Mouse (Mus musculus) liver, embryonic 14.5 days (tissue): ENCODE measurements around the gene Ostn. TPM values are rescaled to one million over a fixed set of nuclear protein-coding genes. Genes with fewer than 3 reads are reported as not detected.

Experiments
- ATAC-seq: fragments of 200-750 bp; cut with Nextera tagmentation; 2 replicates; pipeline ENCODE4 v1.8.0; 2017; ENCODE audit warnings: moderate number of reproducible peaks, mild to moderate bottlenecking, moderate library complexity; ENCODE audit not compliant: insufficient read depth
- DNase-seq, 3 experiments: peaks; one replicate each; pipeline ENCODE4 v3.0.0-alpha.2; 2012 to 2013; ENCODE audit warnings: low read depth in 3 of 3, low spot score in 3 of 3
- H3K27ac ChIP-seq: fragments of 300-500 bp; sonication (generic); 2 replicates; pipeline ENCODE4 v1.5.1; 2014; ENCODE audit warnings: moderate library complexity, mild to moderate bottlenecking, control low read depth, inconsistent platforms
- H3K27me3 ChIP-seq: fragments of 300-500 bp; sonication (generic); 2 replicates; pipeline ENCODE4 v1.6.1; 2014; ENCODE audit warnings: mild to moderate bottlenecking, low read length, moderate library complexity; ENCODE audit not compliant: control insufficient read depth, insufficient read depth
- H3K36me3 ChIP-seq: fragments of 300-500 bp; sonication (generic); replicated peaks from 2 replicates; pipeline ENCODE4 v1.6.1; 2014; ENCODE audit warnings: low read depth; ENCODE audit not compliant: control insufficient read depth, insufficient read depth
- H3K4me1 ChIP-seq, 2 experiments: fragments of 200-500 bp in 1 of 2; fragments of 300-500 bp in 1 of 2; sonication (generic) in 1 of 2; replicated peaks; 2 replicates each; pipeline ENCODE4 v1.6.1; 2012 to 2014; ENCODE audit warnings: antibody characterized with exemption in 1 of 2, inconsistent platforms in 1 of 2, low read length in 1 of 2; ENCODE audit not compliant: control insufficient read depth in 2 of 2, insufficient read depth in 2 of 2
- H3K4me2 ChIP-seq: fragments of 300-500 bp; sonication (generic); 2 replicates; pipeline ENCODE4 v1.6.1; 2014; ENCODE audit warnings: low read depth, mild to moderate bottlenecking, control low read depth, moderate library complexity
- H3K4me3 ChIP-seq, 2 experiments: fragments of 200-500 bp in 1 of 2; fragments of 300-500 bp in 1 of 2; sonication (generic) in 1 of 2; 2 replicates each; pipeline ENCODE4 v1.5.1; 2012 to 2014; ENCODE audit warnings: low read depth in 2 of 2, low read length in 2 of 2, mild to moderate bottlenecking in 2 of 2, control low read depth in 1 of 2, inconsistent platforms in 1 of 2, moderate library complexity in 1 of 2; ENCODE audit not compliant: insufficient read depth in 1 of 2
- H3K9ac ChIP-seq: fragments of 300-500 bp; sonication (generic); replicated peaks from 2 replicates; pipeline ENCODE4 v1.6.1; 2014; ENCODE audit warnings: mild to moderate bottlenecking, control low read depth, moderate library complexity
- H3K9me3 ChIP-seq: fragments of 300-500 bp; sonication (generic); 2 replicates; pipeline ENCODE4 v1.6.1; 2016; ENCODE audit warnings: low read length, mixed read lengths; ENCODE audit not compliant: control insufficient read depth
- CTCF ChIP-seq: IDR thresholded peaks from 2 replicates; pipeline ENCODE4 v1.5.1; 2016; ENCODE audit warnings: antibody characterized with exemption, low read depth, control low read depth
- EP300 ChIP-seq: IDR thresholded peaks from 2 replicates; pipeline ENCODE4 v1.6.1; 2016; ENCODE audit warnings: antibody characterized with exemption, low read depth
- WGBS: fragments of 180-500 bp; shearing (Covaris S2); extraction: QIAGEN DNeasy Blood & Tissue Kit; methylation state at CpG from one replicate; pipeline ENCODE4 v1.1.7; 2014; ENCODE audit not compliant: insufficient replicate concordance; 5-methylcytosine and 5-hydroxymethylcytosine counted together
- polyA plus RNA-seq, 2 experiments: library from polyadenylated mRNA; depleted of rRNA in 1 of 2; stranded (reverse) in 1 of 2; unstranded in 1 of 2; fragments of >200 nt; fragmentation: Nextera tagmentation in 1 of 2; extraction: Ambion mirVana in 1 of 2; gene quantifications; 2 replicates each; pipeline versions ENCODE4 v1.2.1 to v1.2.3; 2012 to 2014

Ostn gene
- polyA plus RNA-seq, 2 experiments: not detected

DNA sequence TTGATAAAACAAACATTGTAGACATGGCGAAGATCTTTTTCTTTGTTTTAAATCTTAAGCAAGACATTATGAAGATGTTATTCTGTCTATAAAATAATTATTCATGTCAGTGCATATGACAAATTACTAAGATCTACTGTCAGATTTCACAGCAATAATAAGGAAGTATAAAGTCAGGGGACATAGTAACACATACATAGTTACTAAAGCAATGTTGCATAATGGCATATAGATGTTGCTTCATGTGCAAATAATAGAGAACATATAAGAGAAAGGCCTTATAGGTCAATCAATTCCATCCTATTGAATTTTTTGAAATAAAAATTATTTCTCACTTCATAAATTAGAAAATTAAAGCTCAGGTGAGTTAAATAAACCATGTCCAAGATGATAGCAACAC is 11.8 kb downstream of the Ostn start:
- Histone ChIP-seq H3K4me2 (no peak overlapping the region), H3K27ac (no peak overlapping the region), H3K4me1 (no peaks in the 10 kb centered on the region), H3K9ac (no peak overlapping the region), H3K27me3 (no peaks in the 10 kb centered on the region), H3K4me3 (no peak overlapping the region), H3K9me3 (no peaks in the 10 kb centered on the region), H3K36me3 (no peaks in the 10 kb centered on the region)
- no peak for ATAC-seq
- no peak for TF ChIP-seq EP300
- TF ChIP-seq CTCF: no peak
- no peak for DNase-seq
- 56% methylated on average over 1 of the region's 1 CpGs for WGBS

GRCm38 (mm10) chr16:27322047-27322446 is 14.8 kb downstream of the Ostn start:
- no peak overlapping the region for H3K4me3 ChIP-seq
- no peaks in the 10 kb centered on the region for H3K9me3 ChIP-seq
- no peaks in the 10 kb centered on the region for H3K36me3 ChIP-seq
- H3K4me1 ChIP-seq: no peaks in the 10 kb centered on the region
- H3K4me2 ChIP-seq: no peak overlapping the region
- H3K27ac ChIP-seq: no peak overlapping the region
- H3K27me3 ChIP-seq: no peaks in the 10 kb centered on the region
- DNase-seq (no peak), ATAC-seq (no peak)
- H3K9ac ChIP-seq: no peak overlapping the region
- no peak for TF ChIP-seq CTCF
- no peak for TF ChIP-seq EP300

- Histone ChIP-seq H3K27ac (no peak overlapping the region), H3K9me3 (no peaks in the 10 kb centered on the region), H3K9ac (no peak overlapping the region), H3K36me3 (no peaks in the 10 kb centered on the region), H3K4me1 (no peaks in the 10 kb centered on the region), H3K4me2 (no peak overlapping the region), H3K27me3 (no peaks in the 10 kb centered on the region), H3K4me3 (no peak overlapping the region)
- DNase-seq (no peak), ATAC-seq (no peak)
- 80% methylated on average over 2 of the region's 2 CpGs for WGBS
- TF ChIP-seq EP300: no peak
- TF ChIP-seq CTCF: no peak
These were observed 19.2 kb downstream of the Ostn start for GRCm38 (mm10) chr16:27326463-27326862.

GRCm38 (mm10) chr16:27347521-27347920 is 40.2 kb downstream of the Ostn start:
- Histone ChIP-seq H3K36me3 (no peaks in the 10 kb centered on the region), H3K4me2 (no peak overlapping the region), H3K9me3 (no peaks in the 10 kb centered on the region), H3K27ac (no peak overlapping the region), H3K4me1 (no peaks in the 10 kb centered on the region), H3K9ac (no peak overlapping the region), H3K4me3 (no peak overlapping the region), H3K27me3 (no peaks in the 10 kb centered on the region)
- 50% methylated on average over 3 of the region's 3 CpGs for WGBS
- ATAC-seq (no peak), DNase-seq (no peak)
- TF ChIP-seq CTCF (no peak), EP300 (no peak)

DNA sequence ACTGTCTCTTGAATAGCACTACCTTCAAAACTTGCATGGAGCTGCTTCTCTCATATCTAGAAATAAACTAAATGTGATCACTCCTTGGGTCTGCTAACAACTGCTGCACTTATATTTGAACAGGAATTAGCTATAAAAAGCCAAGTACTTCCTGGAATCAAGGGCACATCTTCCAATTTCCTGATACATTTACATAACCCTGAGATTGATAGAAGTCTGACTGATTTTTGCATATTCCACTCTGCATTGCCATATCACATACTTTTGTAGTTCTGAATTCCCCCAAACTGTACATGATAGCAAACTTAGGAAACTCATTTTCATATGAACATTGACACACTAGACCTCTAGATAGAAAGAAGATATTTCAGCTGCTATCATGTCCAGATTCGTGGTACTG is 41.1 kb downstream of the Ostn start:
- Histone ChIP-seq H3K4me3 (no peak overlapping the region), H3K4me1 (no peaks in the 10 kb centered on the region), H3K36me3 (no peaks in the 10 kb centered on the region), H3K9me3 (no peaks in the 10 kb centered on the region), H3K27me3 (no peaks in the 10 kb centered on the region), H3K9ac (no peak overlapping the region), H3K27ac (no peak overlapping the region), H3K4me2 (no peak overlapping the region)
- TF ChIP-seq CTCF: no peak
- no peak for TF ChIP-seq EP300
- DNase-seq (no peak), ATAC-seq (no peak)
- WGBS: 38% methylated on average over 1 of the region's 1 CpGs

DNA sequence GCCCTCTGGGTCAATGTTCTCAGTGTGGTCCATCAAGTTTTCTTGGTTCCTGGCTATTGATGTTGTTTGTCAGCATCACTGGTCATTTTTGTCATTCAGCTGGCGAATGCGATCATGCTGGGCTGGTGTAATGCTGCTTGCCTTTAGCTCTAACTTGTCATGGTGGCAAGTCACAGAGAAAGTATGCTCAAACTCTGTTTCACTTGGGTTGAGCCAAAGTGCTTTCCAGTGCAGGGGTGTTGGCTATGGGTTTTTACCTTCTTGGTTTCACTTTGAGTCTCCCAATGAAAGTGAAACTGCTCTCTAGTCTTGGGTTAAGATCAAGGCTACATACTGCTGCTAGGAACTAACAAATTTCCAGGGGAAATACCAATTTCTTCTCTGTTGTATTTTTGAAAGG is 41.9 kb downstream of the Ostn start:
- H3K27me3 ChIP-seq: no peaks in the 10 kb centered on the region
- no peaks in the 10 kb centered on the region for H3K4me1 ChIP-seq
- DNase-seq: no peak
- no peak overlapping the region for H3K4me2 ChIP-seq
- no peak for ATAC-seq
- 79% methylated on average over 2 of the region's 2 CpGs for WGBS
- H3K9ac ChIP-seq: no peak overlapping the region
- TF ChIP-seq CTCF (no peak), EP300 (no peak)
- no peaks in the 10 kb centered on the region for H3K36me3 ChIP-seq
- H3K27ac ChIP-seq: no peak overlapping the region
- H3K4me3 ChIP-seq: no peak overlapping the region
- H3K9me3 ChIP-seq: no peaks in the 10 kb centered on the region
